Mouse (Mus musculus) urinary bladder, postnatal 4 days (tissue): Measurements from ENCODE around the gene Olfr346.

Experiments used
- DNase-seq, 2 experiments: peaks; one replicate each; pipeline ENCODE4 v3.0.0; 2021 to 2022; ENCODE audit warnings: low spot score in 2 of 2

Gene Olfr346

GRCm38 (mm10) chr2:36685488-36685887, at the start of gene Olfr346:
Gene Olfr346, plus strand, starts transcription at chr2:36685788.
- no peak for DNase-seq

- DNase-seq, result no peak
These were observed 45.8 kb upstream of the Olfr346 start, which contains the start of gene Olfr345 for GRCm38 (mm10) chr2:36639741-36640140. Gene Olfr345, plus strand, starts transcription at chr2:36640041.

- DNase-seq, result no peak
These were observed 46.0 kb downstream of the Olfr346 start, which contains the start of gene Olfr347 for GRCm38 (mm10) chr2:36731602-36732001. Gene Olfr347, plus strand, starts transcription at chr2:36731902.

- DNase-seq, result no peak
These were observed 50.6 kb downstream of the Olfr346 start for GRCm38 (mm10) chr2:36736226-36736625.
